Mouse (Mus musculus) midbrain, postnatal 0 days (tissue): ENCODE measurements at regions not wholly inside any gene's neighbourhood (a gene's known extent, or its start where the extent isn't known, plus 50 kb on each side); places are given as distances from the start of the nearest gene placed in this dataset.

Source experiments
- ATAC-seq: fragments of 200-750 bp; cut with Nextera tagmentation; 2 replicates; pipeline ENCODE4 v1.8.0; 2017; ENCODE audit warnings: moderate number of reproducible peaks, mild to moderate bottlenecking, moderate TSS enrichment, moderate library complexity; ENCODE audit not compliant: low FRiP score
- DNase-seq: peaks from one replicate; pipeline ENCODE4 v3.0.0-alpha.2; 2015; ENCODE audit warnings: low spot score
- H3K27ac ChIP-seq: fragments of 300-500 bp; sonication (generic); 2 replicates; pipeline ENCODE4 v1.5.1; 2014; ENCODE audit warnings: low read depth, mild to moderate bottlenecking, low read length, mixed read lengths
- H3K27me3 ChIP-seq: fragments of 300-500 bp; sonication (generic); 2 replicates; pipeline ENCODE4 v1.6.1; 2014; ENCODE audit warnings: low read length, control low read depth, mixed read lengths; ENCODE audit not compliant: insufficient read depth
- H3K36me3 ChIP-seq: fragments of 300-500 bp; sonication (generic); 2 replicates; pipeline ENCODE4 v1.6.1; 2014; ENCODE audit warnings: low read length, control low read depth, mixed read lengths; ENCODE audit not compliant: insufficient read depth
- H3K4me1 ChIP-seq: fragments of 300-500 bp; sonication (generic); 2 replicates; pipeline ENCODE4 v1.6.1; 2014; ENCODE audit warnings: mild to moderate bottlenecking, control low read depth, antibody characterized with exemption, low read length, mixed read lengths; ENCODE audit not compliant: insufficient read depth
- H3K4me2 ChIP-seq: fragments of 300-500 bp; sonication (generic); 2 replicates; pipeline ENCODE4 v1.6.1; 2014; ENCODE audit warnings: low read depth, mild to moderate bottlenecking, low read length, mixed read lengths; ENCODE audit not compliant: poor library complexity, severe bottlenecking
- H3K4me3 ChIP-seq: fragments of 300-500 bp; sonication (generic); 2 replicates; pipeline ENCODE4 v1.5.1; 2014; ENCODE audit warnings: low read depth, mild to moderate bottlenecking, low read length, moderate library complexity
- H3K9ac ChIP-seq: fragments of 300-500 bp; sonication (generic); replicated peaks from 2 replicates; pipeline ENCODE4 v1.6.1; 2014; ENCODE audit warnings: mild to moderate bottlenecking, low read length, moderate library complexity, mixed read lengths; ENCODE audit not compliant: poor library complexity, severe bottlenecking
- H3K9me3 ChIP-seq: fragments of 300-500 bp; sonication (generic); 2 replicates; pipeline ENCODE4 v1.6.1; 2016; ENCODE audit warnings: low read length, control low read depth
- CTCF ChIP-seq: IDR thresholded peaks from 2 replicates; pipeline ENCODE4 v1.5.1; 2016; ENCODE audit warnings: antibody characterized with exemption, mild to moderate bottlenecking
- WGBS: fragments of 180-500 bp; shearing (Covaris S2); extraction: QIAGEN DNeasy Blood & Tissue Kit; methylation state at CpG from one replicate; pipeline ENCODE4 v1.1.7; 2014; 5-methylcytosine and 5-hydroxymethylcytosine counted together

GRCm38 (mm10) chr6:84493169-84493568, 100.5 kb downstream of the Cyp26b1 start:
- Histone ChIP-seq H3K9me3 (no peaks in the 10 kb centered on the region), H3K4me1 (no peaks in the 10 kb centered on the region), H3K27ac (no peak overlapping the region), H3K9ac (no peak overlapping the region), H3K36me3 (no peaks in the 10 kb centered on the region), H3K27me3 (no peaks in the 10 kb centered on the region), H3K4me2 (no peak overlapping the region), H3K4me3 (no peak overlapping the region)
- DNase-seq (no peak), ATAC-seq (no peak)
- 93% methylated on average over 8 of the region's 8 CpGs for WGBS
- TF ChIP-seq CTCF, result no peak

GRCm38 (mm10) chr6:84492594-84492993, 101.1 kb downstream of the Cyp26b1 start:
- no peaks in the 10 kb centered on the region for H3K4me1 ChIP-seq
- no peaks in the 10 kb centered on the region for H3K27me3 ChIP-seq
- H3K36me3 ChIP-seq, result no peaks in the 10 kb centered on the region
- no peak overlapping the region for H3K4me2 ChIP-seq
- H3K9ac ChIP-seq, result no peak overlapping the region
- H3K4me3 ChIP-seq, result no peak overlapping the region
- 88% methylated on average over 2 of the region's 2 CpGs for WGBS
- ATAC-seq (no peak), DNase-seq (no peak)
- H3K9me3 ChIP-seq, result no peaks in the 10 kb centered on the region
- no peak for TF ChIP-seq CTCF
- H3K27ac ChIP-seq, result no peak overlapping the region

GRCm38 (mm10) chr6:84491106-84491505, 102.6 kb downstream of the Cyp26b1 start:
- no peak for TF ChIP-seq CTCF
- Histone ChIP-seq H3K36me3 (no peaks in the 10 kb centered on the region), H3K4me3 (no peak overlapping the region), H3K4me1 (no peaks in the 10 kb centered on the region), H3K9ac (no peak overlapping the region), H3K9me3 (no peaks in the 10 kb centered on the region), H3K4me2 (no peak overlapping the region), H3K27me3 (no peaks in the 10 kb centered on the region), H3K27ac (no peak overlapping the region)
- ATAC-seq (no peak), DNase-seq (no peak)
- 76% methylated on average over 5 of the region's 5 CpGs for WGBS

GRCm38 (mm10) chr6:84481205-84481604, 112.5 kb downstream of the Cyp26b1 start:
- no peak overlapping the region for H3K4me2 ChIP-seq
- H3K36me3 ChIP-seq, result no peaks in the 10 kb centered on the region
- H3K9me3 ChIP-seq, result no peaks in the 10 kb centered on the region
- H3K27me3 ChIP-seq, result no peaks in the 10 kb centered on the region
- WGBS, result 60% methylated on average over 7 of the region's 7 CpGs
- ATAC-seq, result no peak
- no peaks in the 10 kb centered on the region for H3K4me1 ChIP-seq
- no peak overlapping the region for H3K27ac ChIP-seq
- H3K4me3 ChIP-seq, result no peak overlapping the region
- TF ChIP-seq CTCF, result no peak
- no peak for DNase-seq
- H3K9ac ChIP-seq, result no peak overlapping the region

- no peak for DNase-seq
- WGBS, result 44% methylated on average over 6 of the region's 6 CpGs
- Histone ChIP-seq H3K4me1 (no peaks in the 10 kb centered on the region), H3K27ac (no peak overlapping the region), H3K9ac (no peak overlapping the region), H3K4me3 (no peak overlapping the region), H3K9me3 (no peaks in the 10 kb centered on the region), H3K4me2 (no peak overlapping the region), H3K36me3 (no peaks in the 10 kb centered on the region), H3K27me3 (no peaks in the 10 kb centered on the region)
- no peak for TF ChIP-seq CTCF
- ATAC-seq, result no peak
These were observed 116.6 kb downstream of the Cyp26b1 start for GRCm38 (mm10) chr6:84477072-84477471.

GRCm38 (mm10) chr6:84476466-84476865, 117.2 kb downstream of the Cyp26b1 start:
- no peak overlapping the region for H3K9ac ChIP-seq
- H3K4me2 ChIP-seq, result no peak overlapping the region
- no peak for TF ChIP-seq CTCF
- no peaks in the 10 kb centered on the region for H3K36me3 ChIP-seq
- no peaks in the 10 kb centered on the region for H3K27me3 ChIP-seq
- H3K4me3 ChIP-seq, result no peak overlapping the region
- DNase-seq (peak; percentile 43), ATAC-seq (no peak)
- no peaks in the 10 kb centered on the region for H3K9me3 ChIP-seq
- H3K4me1 ChIP-seq, result no peaks in the 10 kb centered on the region
- WGBS, result 59% methylated on average over 9 of the region's 9 CpGs
- no peak overlapping the region for H3K27ac ChIP-seq

GRCm38 (mm10) chr6:84474835-84475234, 118.9 kb downstream of the Cyp26b1 start:
- no peak for DNase-seq
- Histone ChIP-seq H3K36me3 (no peaks in the 10 kb centered on the region), H3K9me3 (no peaks in the 10 kb centered on the region), H3K27me3 (no peaks in the 10 kb centered on the region), H3K27ac (no peak overlapping the region), H3K9ac (no peak overlapping the region), H3K4me3 (no peak overlapping the region), H3K4me2 (no peak overlapping the region), H3K4me1 (no peaks in the 10 kb centered on the region)
- ATAC-seq, result no peak
- TF ChIP-seq CTCF, result no peak
